Mouse (Mus musculus) cortical plate, adult 2 months (tissue): ENCODE results near the gene Pnpla6.

Experiments used
- CTCF ChIP-seq: fragments of 200-500 bp; IDR thresholded peaks from 2 replicates; pipeline ENCODE4 v1.5.1; 2011; ENCODE audit warnings: mild to moderate bottlenecking, control low read depth, low read length; ENCODE audit not compliant: insufficient read depth; ENCODE audit errors: extremely low read depth
- POLR2A ChIP-seq: fragments of 200-500 bp; IDR thresholded peaks from 2 replicates; pipeline ENCODE4 v1.6.1; 2011; ENCODE audit warnings: mild to moderate bottlenecking, low read length, control low read depth; ENCODE audit not compliant: insufficient read depth; ENCODE audit errors: extremely low read depth

DNA sequence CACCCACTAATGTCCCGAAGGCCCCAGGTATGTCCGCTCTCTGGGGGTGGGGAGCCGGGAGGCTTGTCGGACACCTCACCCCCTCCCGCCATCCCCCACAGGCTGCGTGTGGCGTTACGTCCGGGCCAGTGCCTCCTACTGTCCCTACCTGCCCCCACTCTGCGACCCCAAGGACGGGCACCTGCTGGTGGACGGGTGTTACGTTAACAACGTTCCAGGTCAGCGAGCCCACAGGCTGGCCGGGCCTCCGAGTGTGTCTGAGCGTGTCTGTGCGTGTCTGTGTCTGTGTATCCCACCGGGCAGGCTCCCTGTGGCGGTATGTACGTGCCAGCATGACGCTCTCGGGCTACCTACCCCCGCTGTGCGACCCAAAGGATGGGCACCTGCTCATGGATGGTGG, 22.5 kb downstream of the Pnpla6 start:
- TF ChIP-seq POLR2A (no peak), CTCF (no peak)
